Mouse (Mus musculus) erythroblast, embryonic 14.5 days (primary cell): ENCODE data around the gene Lrrc31.

Experiments used
- GATA1 ChIP-seq: IDR thresholded peaks from 2 replicates; pipeline ENCODE4 v1.6.1; 2012; ENCODE audit warnings: low read length, inconsistent platforms, mixed read lengths
- TAL1 ChIP-seq: IDR thresholded peaks from 3 replicates; pipeline ENCODE4 v1.6.1; 2012; ENCODE audit warnings: low read length, inconsistent platforms, mixed read lengths

- no peak for TF ChIP-seq GATA1
- TF ChIP-seq TAL1, result no peak
Observed at GRCm38 (mm10) chr3:30718649-30719048, 19.0 kb upstream of the Lrrc31 start.
